Mouse (Mus musculus): ENCODE results near the gene Ddx31. TPM values are rescaled to one million over a fixed set of nuclear protein-coding genes. Genes with fewer than 3 reads are reported as not detected.

Ddx31 gene
- polyA plus RNA-seq, 1 experiment from 2014 or later, result 20.9 TPM

- no peak overlapping the region for H3K4me3 ChIP-seq
- H3K36me3 ChIP-seq (replicated peaks), result peaks cover 76% of the 10 kb centered on the region
- H3K9me3 ChIP-seq, result no peaks in the 10 kb centered on the region
- peaks cover 9% of the 10 kb centered on the region for H3K4me1 ChIP-seq
- H3K27ac ChIP-seq, result no peak overlapping the region
- no peak for DNase-seq (ENCODE audit: extremely low spot score, low spot score)
- no peaks in the 10 kb centered on the region for H3K27me3 ChIP-seq (ENCODE audit: poor library complexity, severe bottlenecking)
- WGBS, result 77% methylated on average over 6 of the region's 6 CpGs
These were observed 42.8 kb downstream of the Ddx31 start for GRCm38 (mm10) chr2:28882826-28883485.

- Histone ChIP-seq H3K9me3 (no peaks in the 10 kb centered on the region), H3K27ac (no peak overlapping the region), H3K4me1 (peaks cover 9% of the 10 kb centered on the region), H3K4me3 (no peak overlapping the region), H3K27me3 (ENCODE audit: poor library complexity, severe bottlenecking) (no peaks in the 10 kb centered on the region), H3K36me3 (replicated peaks) (peaks cover 80% of the 10 kb centered on the region)
- no peak for DNase-seq (ENCODE audit: extremely low spot score, low spot score)
- WGBS, result 86% methylated on average over 4 of the region's 4 CpGs
These were observed 44.7 kb downstream of the Ddx31 start for GRCm38 (mm10) chr2:28884914-28885313.

- Histone ChIP-seq H3K4me3 (no peak overlapping the region), H3K9me3 (no peaks in the 10 kb centered on the region), H3K27ac (no peak overlapping the region), H3K27me3 (ENCODE audit: poor library complexity, severe bottlenecking) (peaks cover 66% of the 10 kb centered on the region), H3K36me3 (replicated peaks) (peaks cover 96% of the 10 kb centered on the region), H3K4me1 (peaks cover 20% of the 10 kb centered on the region)
- DNase-seq (ENCODE audit: extremely low spot score, low spot score), result no peak
- 21% methylated on average over 1 of the region's 1 CpGs for WGBS
These were observed 52.6 kb downstream of the Ddx31 start for GRCm38 (mm10) chr2:28892796-28893195.

- Histone ChIP-seq H3K36me3 (replicated peaks) (peaks cover 96% of the 10 kb centered on the region), H3K4me3 (no peak overlapping the region), H3K4me1 (peaks cover 20% of the 10 kb centered on the region), H3K9me3 (no peaks in the 10 kb centered on the region), H3K27me3 (ENCODE audit: poor library complexity, severe bottlenecking) (peaks cover 73% of the 10 kb centered on the region), H3K27ac (no peak overlapping the region)
- DNase-seq (ENCODE audit: extremely low spot score, low spot score), result no peak
- 40% methylated on average over 6 of the region's 6 CpGs for WGBS
These were observed 53.3 kb downstream of the Ddx31 start for GRCm38 (mm10) chr2:28893526-28893925.

GRCm38 (mm10) chr2:28895876-28896275 is 55.7 kb downstream of the Ddx31 start:
- peaks cover 92% of the 10 kb centered on the region for H3K27me3 ChIP-seq (ENCODE audit: poor library complexity, severe bottlenecking)
- no peak overlapping the region for H3K4me3 ChIP-seq
- no peak for DNase-seq (ENCODE audit: extremely low spot score, low spot score)
- H3K4me1 ChIP-seq, result peaks cover 20% of the 10 kb centered on the region
- 97% methylated on average over 7 of the region's 7 CpGs for WGBS
- H3K36me3 ChIP-seq (replicated peaks), result peaks cover 94% of the 10 kb centered on the region
- H3K9me3 ChIP-seq, result no peaks in the 10 kb centered on the region
- no peak overlapping the region for H3K27ac ChIP-seq

DNA sequence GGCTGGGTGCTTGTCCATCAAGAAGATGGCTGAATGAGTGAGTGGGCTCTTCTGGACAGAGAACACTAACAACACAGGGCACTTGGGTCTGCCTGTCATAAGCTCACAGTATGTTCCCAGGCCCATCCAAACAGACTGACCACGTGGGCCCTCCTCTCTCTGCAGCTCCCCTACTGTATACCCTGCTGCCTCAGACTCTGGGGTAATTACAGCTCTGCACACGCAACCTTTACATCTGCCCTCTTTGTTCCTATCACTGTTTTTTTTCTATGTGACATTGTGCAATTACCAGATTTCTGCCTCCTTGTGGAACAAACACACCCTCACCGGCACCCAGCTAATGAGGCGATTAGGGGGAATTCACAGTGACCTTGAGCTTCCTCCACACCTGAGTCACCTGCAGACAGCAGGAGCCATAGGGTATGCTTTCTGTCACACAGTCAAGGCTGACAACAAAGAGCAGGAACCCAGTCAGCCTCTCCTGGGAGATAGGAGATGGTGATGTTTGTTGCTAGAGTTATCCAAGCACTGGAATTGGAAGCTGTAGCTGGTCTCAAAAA is 57.2 kb downstream of the Ddx31 start:
- Histone ChIP-seq H3K4me1 (peaks cover 19% of the 10 kb centered on the region), H3K4me3 (no peak overlapping the region), H3K27ac (no peak overlapping the region), H3K36me3 (replicated peaks) (peaks cover 87% of the 10 kb centered on the region), H3K9me3 (no peaks in the 10 kb centered on the region), H3K27me3 (ENCODE audit: poor library complexity, severe bottlenecking) (peaks cover 96% of the 10 kb centered on the region)
- DNase-seq (ENCODE audit: extremely low spot score, low spot score), result no peak
- WGBS, result 91% methylated on average over 4 of the region's 4 CpGs

DNA sequence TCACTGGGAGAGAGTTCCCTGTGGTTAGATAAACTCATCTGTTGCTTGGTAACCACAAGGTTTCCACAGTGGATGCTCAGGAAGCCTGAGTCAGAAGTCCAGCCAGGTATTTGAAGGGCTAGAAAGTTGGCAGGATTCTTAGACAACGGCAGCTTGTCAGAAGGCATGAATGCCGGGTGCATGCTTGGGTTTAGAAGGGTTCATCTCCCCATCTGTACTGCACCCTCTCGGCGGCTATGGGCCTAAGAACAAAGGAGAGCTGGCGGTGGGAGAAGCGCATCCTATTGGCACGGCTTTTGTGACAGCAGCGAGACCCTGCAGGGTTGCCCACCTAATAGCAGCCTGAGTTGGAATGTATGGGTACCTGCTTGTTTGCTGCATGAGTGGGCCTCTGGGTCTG is 62.1 kb downstream of the Ddx31 start:
- peaks cover 100% of the 10 kb centered on the region for H3K27me3 ChIP-seq (ENCODE audit: poor library complexity, severe bottlenecking)
- 89% methylated on average over 8 of the region's 8 CpGs for WGBS

DNA sequence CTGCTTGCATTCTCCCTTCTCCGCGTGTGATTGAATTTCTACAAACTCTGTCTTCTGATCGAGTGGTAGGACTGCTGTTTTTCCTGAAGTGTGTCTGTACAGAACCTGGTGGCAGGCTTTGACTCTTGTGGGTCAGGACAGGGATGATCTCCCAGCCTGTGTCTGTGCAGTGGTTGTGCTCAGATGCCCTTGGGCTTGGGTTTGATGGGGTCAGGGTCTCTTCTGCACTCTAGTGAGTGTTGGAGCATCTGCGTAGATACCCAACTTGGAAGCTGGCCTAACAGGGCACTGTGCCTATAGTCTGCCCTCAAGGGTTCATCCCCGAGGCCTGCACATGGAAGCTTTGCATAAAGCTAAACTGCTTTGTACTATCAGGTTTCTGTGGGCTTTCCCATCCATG is 63.7 kb downstream of the Ddx31 start:
- Histone ChIP-seq H3K4me1 (peaks cover 40% of the 10 kb centered on the region), H3K36me3 (replicated peaks) (peaks cover 58% of the 10 kb centered on the region), H3K9me3 (no peaks in the 10 kb centered on the region), H3K4me3 (no peak overlapping the region), H3K27me3 (ENCODE audit: poor library complexity, severe bottlenecking) (peaks cover 100% of the 10 kb centered on the region), H3K27ac (no peak overlapping the region)
- no peak for DNase-seq (ENCODE audit: extremely low spot score, low spot score)
- 89% methylated on average over 5 of the region's 5 CpGs for WGBS

More for the DNA sequence above, 62.1 kb downstream of the Ddx31 start:
- Histone ChIP-seq H3K4me1 (peaks cover 24% of the 10 kb centered on the region), H3K36me3 (replicated peaks) (peaks cover 73% of the 10 kb centered on the region), H3K9me3 (no peaks in the 10 kb centered on the region), H3K4me3 (no peak overlapping the region), H3K27ac (no peak overlapping the region)
- DNase-seq (ENCODE audit: extremely low spot score, low spot score), result no peak

- DNase-seq (ENCODE audit: extremely low spot score, low spot score), result no peak
- H3K27me3 ChIP-seq (ENCODE audit: poor library complexity, severe bottlenecking), result peaks cover 100% of the 10 kb centered on the region
- peaks cover 49% of the 10 kb centered on the region for H3K4me1 ChIP-seq
- H3K9me3 ChIP-seq, result no peaks in the 10 kb centered on the region
- no peak overlapping the region for H3K4me3 ChIP-seq
- 83% methylated on average over 9 of the region's 9 CpGs for WGBS
- H3K36me3 ChIP-seq (replicated peaks), result peaks cover 49% of the 10 kb centered on the region
- no peak overlapping the region for H3K27ac ChIP-seq
These were observed 64.6 kb downstream of the Ddx31 start for GRCm38 (mm10) chr2:28904786-28905185.

DNA sequence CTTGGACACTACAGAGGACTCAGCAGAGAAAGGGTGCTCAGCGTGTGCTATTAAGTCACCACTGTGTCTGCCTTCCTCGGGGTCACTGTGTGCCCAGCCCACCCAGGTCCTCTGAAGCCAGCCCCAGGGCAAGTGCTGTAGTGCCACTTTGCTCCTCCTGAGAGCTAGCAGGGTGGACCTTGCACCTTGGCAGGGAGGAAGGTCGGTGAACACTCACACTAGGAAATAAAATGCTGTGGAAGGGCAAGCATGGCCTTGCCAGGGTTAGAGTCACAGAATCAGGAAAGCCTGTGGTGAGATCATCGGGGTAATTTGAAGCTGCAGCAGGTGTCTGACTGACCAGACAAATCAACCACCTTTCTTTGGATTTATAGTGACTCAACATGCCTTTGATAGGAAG is 65.4 kb downstream of the Ddx31 start:
- DNase-seq (ENCODE audit: extremely low spot score, low spot score), result no peak
- 41% methylated on average over 4 of the region's 4 CpGs for WGBS
- Histone ChIP-seq H3K9me3 (no peaks in the 10 kb centered on the region), H3K36me3 (replicated peaks) (peaks cover 41% of the 10 kb centered on the region), H3K4me3 (no peak overlapping the region), H3K27ac (no peak overlapping the region), H3K27me3 (ENCODE audit: poor library complexity, severe bottlenecking) (peaks cover 100% of the 10 kb centered on the region), H3K4me1 (peaks cover 49% of the 10 kb centered on the region)

DNA sequence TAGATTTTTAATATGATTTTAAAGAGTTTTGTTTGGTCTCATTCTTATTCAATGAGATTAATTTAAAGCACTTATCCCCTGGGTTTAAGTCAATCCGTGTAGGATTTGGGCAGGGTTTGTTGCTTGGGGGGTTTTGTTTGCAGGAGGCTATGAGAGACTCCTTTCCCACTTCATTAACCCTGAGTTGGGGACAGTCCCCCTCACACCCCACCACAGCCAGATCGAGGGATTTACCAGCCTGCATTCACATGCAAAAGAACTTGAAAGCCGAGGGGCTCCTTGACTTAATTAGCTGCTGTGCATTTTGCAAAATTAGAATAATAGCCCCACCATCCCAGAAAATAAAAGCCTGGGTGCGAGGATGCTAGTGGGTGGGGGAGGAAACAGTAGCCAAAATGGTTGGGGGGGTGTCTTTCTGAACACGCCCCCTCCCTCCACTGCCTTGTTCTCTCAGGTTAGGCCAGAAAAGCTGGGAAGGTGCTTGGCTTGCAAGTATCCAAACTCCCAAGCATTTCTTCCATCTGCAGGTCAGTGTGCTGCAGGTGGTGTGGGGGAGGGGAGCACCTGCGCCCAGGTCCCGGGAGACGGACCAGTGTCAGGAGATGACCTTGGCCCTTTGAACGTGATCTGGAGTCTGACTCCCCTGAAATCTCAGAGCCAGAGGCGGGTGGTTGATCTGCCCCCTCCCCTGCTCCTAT is 67.6 kb downstream of the Ddx31 start:
- Histone ChIP-seq H3K9me3 (no peaks in the 10 kb centered on the region), H3K4me1 (peaks cover 70% of the 10 kb centered on the region), H3K27me3 (ENCODE audit: poor library complexity, severe bottlenecking) (peaks cover 100% of the 10 kb centered on the region), H3K4me3 (peak overlapping the region; percentile 44), H3K36me3 (replicated peaks) (peaks cover 30% of the 10 kb centered on the region), H3K27ac (peak overlapping the region; percentile 49)
- 2% methylated on average over 10 of the region's 10 CpGs for WGBS
- peak; percentile 49 for DNase-seq (ENCODE audit: extremely low spot score, low spot score)

DNA sequence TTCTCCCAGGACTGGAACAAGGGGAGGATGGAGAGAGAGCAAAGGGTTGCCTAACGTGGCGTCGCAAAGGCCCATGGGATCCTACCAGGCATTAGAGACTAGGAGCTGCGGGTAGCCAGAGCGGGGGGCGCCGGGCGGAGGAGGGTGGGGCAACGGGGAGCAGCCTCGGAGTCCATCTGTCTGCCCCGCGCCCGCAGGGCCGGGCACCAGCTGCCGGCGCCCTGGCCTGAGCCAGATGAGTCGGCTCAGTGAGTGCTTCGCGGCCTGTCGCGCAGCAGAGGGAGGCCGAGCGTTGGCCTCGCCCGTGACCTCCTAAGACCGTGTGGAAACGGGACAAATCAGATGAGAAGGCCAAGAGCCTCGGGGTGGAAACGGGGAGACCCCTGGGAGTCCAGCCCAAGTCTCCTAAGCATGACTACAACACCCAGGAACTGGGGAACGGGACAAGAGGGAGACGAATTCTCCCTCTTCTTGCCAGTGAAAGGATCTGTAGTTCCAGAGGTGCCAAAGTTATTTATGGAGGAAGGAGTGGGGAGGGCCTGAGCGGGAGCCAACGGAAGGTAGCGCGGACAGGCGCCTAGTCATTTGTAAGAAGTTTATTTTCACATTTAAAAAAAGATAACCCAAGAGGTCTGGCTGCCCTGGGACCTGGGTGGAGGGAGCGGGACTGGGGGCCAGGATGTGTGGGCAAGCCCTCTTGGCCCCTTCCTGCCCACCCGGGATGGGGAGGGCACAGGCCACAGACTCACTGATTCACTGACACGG is 68.4 kb downstream of the Ddx31 start:
- peaks cover 24% of the 10 kb centered on the region for H3K36me3 ChIP-seq (replicated peaks)
- peaks cover 100% of the 10 kb centered on the region for H3K27me3 ChIP-seq (ENCODE audit: poor library complexity, severe bottlenecking)
- peaks cover 74% of the 10 kb centered on the region for H3K4me1 ChIP-seq
- H3K4me3 ChIP-seq, result peak overlapping the region; percentile 44
- WGBS, result under 1% methylated on average over 39 of the region's 39 CpGs
- H3K27ac ChIP-seq, result peak overlapping the region; percentile 49
- no peaks in the 10 kb centered on the region for H3K9me3 ChIP-seq
- DNase-seq (ENCODE audit: extremely low spot score, low spot score), result peak; percentile 51
